Mouse (Mus musculus): ENCODE measurements around the gene Ttc7b.

- no peak for TF ChIP-seq ZNF384 (IDR thresholded peaks at IDR 0.05; ENCODE audit: low read depth, low read length)
- TF ChIP-seq BHLHE40 (IDR thresholded peaks at IDR 0.05; ENCODE audit: borderline replicate concordance, low read depth, low read length): no peak
- TF ChIP-seq USF2 (IDR thresholded peaks at IDR 0.05; ENCODE audit: borderline replicate concordance in 1 of 2, insufficient read depth in 1 of 2, low read depth in 1 of 2, low read length in 2 of 2): no peak
- no peak for TF ChIP-seq CTCF (IDR thresholded peaks at IDR 0.05 in 2 of 3, conservative IDR thresholded peaks at IDR 0.05 in 1 of 3; ENCODE audit: control insufficient read depth in 1 of 3, insufficient read depth in 1 of 3, low read depth in 2 of 3, low read length in 3 of 3, poor library complexity in 1 of 3, severe bottlenecking in 1 of 3)
- no peak for TF ChIP-seq TCF12 (IDR thresholded peaks at IDR 0.05; ENCODE audit: low read depth, low read length)
- no peak for TF ChIP-seq EP300 (IDR thresholded peaks at IDR 0.05; ENCODE audit: low read depth in 1 of 2, low read length in 2 of 2)
- TF ChIP-seq CHD2 (IDR thresholded peaks at IDR 0.05; ENCODE audit: low read length): no peak
These were observed 179.6 kb downstream of the Ttc7b start for GRCm38 (mm10) chr12:100340901-100341460.
